Mouse (Mus musculus) common myeloid progenitor, adult 5-6 weeks (primary cell): ENCODE measurements around the gene Polr2i. TPM values are rescaled to one million over a fixed set of nuclear protein-coding genes. Genes with fewer than 3 reads are reported as not detected.
"Not testable (repeated sequence)": the region's sequence is repeated elsewhere in the genome, so short reads cannot be mapped to it uniquely, and the experiment has no call there.

Experiments
- ATAC-seq: replicated peaks from 2 replicates; pipeline ENCODE4 v1.8.0; 2016; ENCODE audit warnings: low read depth, mild to moderate bottlenecking, moderate TSS enrichment, inconsistent platforms; ENCODE audit not compliant: poor library complexity, severe bottlenecking
- total RNA-seq: library from RNA; stranded (forward); fragments of 200-1000, 187-1606 nt; gene quantifications from 2 replicates; pipeline ENCODE4 v1.2.3, GENCODE M21; 2017

Gene Polr2i
- 37.3 and 65.1 TPM in 2 replicates for total RNA-seq

DNA sequence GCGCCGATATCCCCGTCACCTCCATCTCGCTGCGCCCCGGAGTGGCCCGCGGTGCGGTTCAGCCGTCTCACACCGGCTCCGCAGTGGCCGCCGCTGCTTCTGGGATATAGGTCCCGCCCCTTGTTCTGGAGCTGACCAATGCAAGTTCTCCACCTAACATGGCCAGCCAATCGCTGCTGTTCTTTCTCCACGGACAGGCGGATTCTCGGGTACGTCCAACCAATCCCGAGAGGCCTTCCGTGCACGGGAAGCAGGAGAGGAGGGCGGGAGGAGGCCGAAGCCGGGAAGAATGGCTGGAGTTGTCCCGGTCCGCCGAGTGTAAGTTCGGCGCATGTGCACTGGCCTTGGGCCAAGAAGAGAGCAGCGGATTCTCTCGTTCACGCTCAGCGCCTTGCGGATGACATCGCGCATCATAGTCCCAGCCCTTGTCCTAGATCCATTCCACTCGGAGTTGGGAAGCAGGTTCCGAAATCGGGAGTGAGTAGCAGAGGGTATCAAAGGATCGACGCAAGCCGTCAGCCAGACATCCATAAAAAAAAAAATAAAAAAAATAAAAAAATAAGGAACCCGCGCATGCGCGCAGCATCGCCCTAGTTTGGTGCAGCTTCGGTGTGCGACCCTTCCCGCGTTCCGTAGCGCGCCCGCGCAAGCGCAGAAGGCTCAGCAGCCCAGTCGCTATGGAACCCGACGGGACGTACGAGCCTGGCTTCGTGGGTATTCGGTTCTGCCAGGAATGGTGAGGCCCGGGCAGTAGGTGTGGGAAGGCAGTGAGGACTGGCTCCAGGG, at the start of gene Polr2i, which contains the start of gene Tbcb:
Gene Polr2i, plus strand, starts transcription at position 280 of the 786 bp plus-strand sequence.
Gene Tbcb, minus strand, starts transcription at position 604 of the 786 bp plus-strand sequence.
- ATAC-seq: peak; percentile 96

DNA sequence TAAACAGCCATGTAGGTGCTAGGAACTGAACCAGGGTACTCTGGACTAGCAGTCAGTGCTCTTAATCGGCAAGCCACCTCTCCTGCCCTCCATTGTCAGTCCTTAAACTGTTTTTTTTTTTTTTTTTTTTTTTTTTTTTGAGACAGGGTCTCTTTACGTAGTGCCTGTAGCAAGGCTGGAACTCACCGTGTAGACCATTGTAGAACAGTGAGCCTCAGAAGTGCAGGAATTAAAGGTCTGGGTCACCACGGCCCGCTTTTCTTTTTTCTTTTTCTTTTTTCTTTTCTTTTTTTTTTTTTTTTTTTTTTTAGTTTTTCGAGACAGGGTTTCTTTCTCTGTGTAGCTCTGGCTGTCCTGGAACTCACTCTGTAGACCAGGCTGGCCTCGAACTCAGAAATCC, 48.6 kb upstream of the Polr2i start:
- ATAC-seq: not testable (repeated sequence)

DNA sequence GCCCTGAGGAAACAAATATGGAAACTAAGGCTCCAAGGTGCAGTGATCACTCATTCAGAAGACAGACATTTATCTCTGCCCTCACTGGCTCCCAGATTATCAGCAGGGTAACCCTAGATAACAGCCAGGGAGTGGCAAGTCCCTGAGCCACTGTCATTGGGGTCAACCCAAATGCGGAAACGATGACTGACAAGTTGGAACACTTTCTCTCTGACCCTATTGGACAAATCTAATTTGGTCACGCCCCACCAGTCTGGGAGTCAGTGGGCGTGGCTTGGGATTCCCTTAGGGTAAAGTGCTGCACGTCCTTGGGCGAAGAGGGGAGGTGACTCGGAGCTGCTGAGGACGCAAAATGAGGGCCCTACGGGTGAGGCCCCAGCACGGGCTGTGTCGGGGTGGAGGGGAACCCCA, 47.9 kb upstream of the Polr2i start, which contains the start of gene Cox7a1:
Gene Cox7a1, plus strand, starts transcription at position 266 of the 411 bp plus-strand sequence.
- ATAC-seq: peak; percentile 96

DNA sequence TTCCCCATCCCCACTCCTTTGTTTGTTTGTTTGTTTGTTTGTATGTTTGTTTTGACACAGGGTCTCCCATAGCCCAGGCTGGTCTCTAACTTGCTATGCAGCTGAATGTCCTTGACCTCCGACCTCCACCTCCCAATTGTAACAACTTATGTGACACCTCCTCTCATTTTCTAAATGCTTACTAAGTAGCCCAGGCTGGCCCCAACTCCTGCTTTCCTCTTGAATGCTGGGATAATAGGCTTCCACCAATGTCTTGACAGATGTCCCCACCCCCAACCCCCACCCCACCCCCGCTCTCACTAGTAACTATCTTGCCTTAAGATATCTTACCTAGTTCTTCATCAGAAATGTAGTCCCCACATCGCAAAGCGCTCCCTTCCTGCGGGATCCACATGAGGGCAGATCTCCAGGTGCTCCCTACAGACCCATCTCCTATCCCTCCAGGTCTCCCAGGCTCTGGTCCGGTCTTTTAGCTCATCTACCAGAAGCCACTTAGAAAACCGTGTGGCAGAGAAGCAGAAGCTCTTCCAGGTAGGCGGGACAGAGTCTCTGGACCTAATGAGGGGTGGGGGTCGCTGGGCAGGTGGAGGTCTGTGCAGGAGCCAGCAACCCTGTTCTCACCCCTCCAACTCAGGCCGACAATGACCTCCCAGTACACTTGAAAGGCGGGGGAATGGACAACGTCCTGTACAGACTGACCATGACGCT, 47.0 kb upstream of the Polr2i start:
- no peak for ATAC-seq

DNA sequence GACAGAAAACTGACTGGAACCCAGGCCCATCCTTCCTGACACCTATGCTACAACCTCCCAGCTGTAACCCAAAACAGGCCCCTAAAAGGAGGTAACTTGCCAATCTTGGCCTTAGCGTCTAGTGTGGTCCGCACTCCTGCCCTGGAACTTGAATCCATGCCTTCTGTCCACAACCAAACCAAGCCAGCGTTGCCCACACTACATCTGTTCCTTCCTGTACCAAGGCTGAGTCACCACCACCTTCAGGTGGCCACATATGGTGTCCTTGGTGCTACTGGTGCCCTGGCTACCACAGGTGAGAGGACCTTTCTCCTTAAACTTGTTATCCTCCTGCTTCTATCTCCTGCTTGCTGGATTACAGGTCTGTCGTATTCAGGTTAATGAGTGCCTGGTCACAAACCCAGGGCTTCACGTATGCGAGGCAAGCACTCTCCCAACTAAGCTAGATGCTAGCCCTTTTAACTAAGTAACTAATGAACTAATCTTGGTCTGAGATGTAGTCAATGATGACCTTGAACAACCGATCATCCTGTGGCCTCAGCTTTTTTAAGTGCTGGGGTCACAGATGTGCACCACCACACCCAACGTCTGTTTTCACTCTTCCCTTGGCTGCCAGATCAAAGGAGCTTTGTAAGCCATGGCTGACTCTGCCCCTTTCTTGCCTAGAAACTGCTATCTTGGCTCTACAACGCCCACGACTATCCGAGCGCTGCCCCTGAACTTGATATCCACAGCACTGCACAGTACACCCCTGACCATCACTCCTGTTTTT, 43.2 kb upstream of the Polr2i start:
- ATAC-seq: no peak

DNA sequence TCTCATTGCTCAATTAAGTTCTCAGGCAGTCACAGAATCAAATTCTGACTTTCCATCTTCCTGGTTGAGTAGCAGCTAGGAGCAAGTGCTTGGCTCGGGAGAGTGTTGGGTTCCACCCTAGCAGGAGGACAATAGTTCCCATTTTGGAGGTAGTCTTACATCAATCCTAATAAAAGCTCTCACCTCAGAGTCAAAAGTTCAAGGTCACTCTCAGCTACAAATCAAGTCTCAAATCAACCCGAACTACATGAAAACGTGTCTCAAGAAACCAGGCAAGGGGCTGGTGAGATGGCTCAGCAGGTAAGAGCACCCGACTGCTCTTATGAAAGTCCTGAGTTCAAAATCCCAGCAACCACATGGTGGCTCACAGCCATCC, 42.6 kb upstream of the Polr2i start:
- ATAC-seq: no peak

DNA sequence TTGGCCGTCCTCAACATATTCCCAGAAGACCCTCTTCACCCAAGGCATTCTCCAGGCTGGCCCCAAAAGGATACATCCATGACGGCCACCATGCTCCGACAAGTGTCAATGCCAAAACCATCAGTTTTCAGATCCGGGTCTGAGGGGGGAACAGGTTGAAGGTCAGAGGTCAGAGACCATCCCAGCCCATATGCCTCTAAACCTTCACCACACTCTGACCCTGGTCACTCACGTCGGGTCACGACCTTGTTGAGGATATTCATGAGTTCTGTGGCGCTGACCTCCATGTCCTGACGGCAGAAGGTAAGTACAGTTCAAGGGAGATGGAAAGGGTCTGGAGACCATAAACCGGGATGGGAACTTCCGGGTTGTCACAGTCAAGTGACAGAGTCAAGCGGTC, 39.7 kb upstream of the Polr2i start:
- no peak for ATAC-seq

DNA sequence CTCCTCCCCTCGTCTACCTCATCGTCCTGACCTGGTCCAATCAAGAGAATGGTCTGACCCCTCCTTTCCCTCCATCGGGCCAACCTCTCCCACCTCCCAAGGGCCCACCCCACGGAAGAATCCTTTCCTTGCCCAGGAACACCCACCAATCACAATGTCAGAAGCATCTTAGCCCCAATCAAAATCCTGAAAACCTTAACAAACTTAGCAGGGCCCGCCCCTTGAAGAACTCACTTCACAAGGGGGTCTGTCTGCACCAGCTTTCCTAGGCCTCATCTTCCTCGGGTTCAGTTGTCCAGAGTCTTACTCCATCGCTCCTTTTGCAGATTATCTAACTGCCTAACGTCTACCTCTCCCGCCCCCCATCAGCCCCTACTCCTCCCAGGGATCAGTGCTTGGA, 38.7 kb upstream of the Polr2i start:
- ATAC-seq: no peak

DNA sequence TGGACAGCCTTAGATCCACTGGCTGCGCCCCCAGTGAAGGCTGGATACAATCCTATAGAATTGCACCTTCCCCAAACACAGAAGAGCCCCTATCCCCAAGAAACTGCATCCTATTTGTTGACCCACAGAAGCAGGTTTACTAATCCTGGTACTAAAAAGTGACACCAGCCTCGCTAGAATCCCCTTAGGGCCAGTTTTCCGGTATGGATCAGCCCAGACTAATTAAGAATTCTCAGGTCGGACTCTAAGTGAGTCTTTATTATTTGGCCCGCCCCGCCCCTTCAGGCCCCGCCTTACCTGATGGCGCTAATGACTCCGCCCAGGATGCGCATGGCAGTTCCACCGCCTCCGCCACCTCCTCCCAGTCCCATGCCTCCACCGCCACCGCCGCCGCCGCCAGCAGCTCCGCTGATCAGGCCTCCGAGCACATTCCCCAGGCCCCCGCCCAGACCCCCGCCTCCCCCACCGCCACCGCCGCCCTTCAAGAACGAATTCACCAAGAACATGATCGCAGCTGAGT, 38.1 kb upstream of the Polr2i start:
- ATAC-seq: peak; percentile 71

DNA sequence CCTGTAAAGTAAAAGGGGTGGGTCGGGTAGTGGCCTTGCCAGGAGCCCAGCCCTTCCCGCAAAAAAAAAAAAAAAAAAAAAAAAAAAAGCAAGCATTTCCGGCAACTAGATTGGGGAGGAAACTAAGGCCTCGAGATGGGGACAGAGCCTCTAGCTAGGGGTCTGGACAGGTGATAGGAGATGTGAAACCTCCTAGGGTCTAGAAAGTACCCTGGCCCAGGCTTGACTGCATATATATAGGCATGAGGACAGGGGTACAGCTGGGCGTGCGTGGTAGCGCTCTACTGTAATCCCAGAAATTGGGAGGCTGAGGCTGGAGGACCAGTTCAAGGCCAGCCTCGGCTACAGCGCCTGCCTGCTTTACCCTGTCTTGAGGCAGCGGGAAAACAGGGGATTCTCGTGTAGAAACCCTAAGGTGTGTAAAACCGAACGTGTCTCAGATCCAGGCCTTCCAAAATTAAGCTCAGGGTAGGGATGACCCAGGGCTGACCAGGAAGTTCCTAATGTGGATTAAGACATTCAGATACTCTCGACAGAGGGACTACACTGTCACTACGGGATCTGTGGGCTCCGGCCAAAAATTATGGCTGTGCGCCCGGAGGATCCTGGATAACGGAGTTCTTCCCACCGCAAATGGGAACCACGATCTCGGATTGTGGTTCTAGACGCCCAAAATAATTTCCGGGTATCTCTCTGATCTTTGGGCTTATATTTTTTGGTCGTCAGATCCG, 37.5 kb upstream of the Polr2i start:
- peak; percentile 23 for ATAC-seq

DNA sequence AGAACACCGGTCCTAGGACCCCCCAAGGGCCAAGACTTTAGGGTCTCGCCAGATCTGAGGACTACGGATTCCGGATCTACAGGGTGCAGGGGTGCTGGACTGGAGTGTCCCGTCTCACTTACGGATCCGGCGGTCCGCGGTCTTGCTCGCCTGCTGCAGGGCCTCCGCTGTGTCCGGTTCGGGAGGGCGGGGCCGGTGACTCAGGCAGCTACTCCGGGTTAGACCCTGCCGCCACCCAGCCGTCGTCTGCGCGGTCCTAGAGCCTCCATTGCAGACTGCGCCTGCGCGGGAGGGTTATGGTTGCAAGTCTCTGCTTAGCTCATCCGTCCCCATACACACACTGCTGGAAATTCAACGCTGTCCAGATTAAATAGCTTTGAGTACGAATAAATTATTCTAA, 36.9 kb upstream of the Polr2i start:
- peak; percentile 86 for ATAC-seq

DNA sequence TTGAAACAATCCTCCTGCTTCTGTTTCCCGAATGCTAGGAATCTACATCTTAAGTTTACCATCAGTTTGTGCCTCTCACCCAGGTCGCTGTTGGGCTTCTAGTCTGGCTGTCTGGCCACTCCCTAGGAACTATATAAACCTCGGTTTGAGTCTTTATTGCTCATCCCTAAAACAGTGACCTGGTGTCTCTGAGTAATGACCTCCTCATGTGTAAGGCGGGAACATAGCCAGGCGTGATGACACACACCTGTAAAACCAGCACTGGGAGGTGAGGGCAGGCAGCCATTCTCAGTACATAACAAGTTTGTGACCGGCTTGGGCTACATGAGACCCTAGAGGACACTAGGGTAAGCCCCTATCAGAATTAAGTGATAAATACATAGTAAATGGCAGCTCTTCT, 36.3 kb upstream of the Polr2i start:
- ATAC-seq: no peak

DNA sequence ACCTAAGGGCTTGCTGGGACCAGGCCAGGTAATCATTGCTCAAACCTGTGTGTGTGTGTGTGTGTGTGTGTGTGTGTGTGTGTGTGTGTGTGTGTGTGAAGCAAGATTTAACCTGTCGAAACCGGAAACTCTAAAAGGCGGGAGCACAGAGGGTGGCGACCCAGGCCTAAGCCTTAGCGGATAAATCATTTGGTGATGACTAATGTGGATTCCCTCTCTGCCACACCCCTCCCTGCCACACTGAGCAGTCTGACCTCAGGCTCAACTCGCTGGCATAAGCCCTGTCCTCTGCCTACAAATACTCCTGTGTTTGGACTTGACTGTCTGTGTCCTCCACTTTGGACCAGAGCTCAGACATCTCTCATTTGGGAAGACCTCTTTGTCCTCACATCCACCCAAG, 35.6 kb upstream of the Polr2i start:
- no peak for ATAC-seq

DNA sequence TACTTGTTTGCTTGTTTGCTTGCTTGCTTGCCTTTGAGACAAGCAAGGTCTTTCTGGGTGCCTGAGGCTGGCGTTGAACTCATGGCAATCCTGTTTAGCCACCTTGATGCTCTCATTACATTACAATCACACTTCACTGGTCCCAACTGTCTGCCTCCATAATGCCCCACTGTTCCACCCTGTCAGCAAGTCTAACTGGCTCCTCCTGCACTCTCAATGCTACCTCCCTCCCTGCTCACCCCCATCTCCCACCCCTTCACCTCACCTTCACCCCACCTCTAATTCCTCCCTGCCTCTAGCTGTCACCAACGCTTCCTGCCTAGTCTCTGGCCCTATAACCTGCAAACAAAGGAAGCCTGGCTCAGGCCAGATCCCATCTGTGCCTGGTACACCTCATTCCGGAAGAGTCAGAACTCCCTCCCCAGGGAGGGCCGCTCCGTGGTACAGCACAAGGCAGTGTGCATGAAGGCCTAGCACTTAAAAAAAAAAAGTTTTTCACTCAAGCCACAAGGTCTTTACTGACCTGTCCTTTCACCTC, 34.1 kb upstream of the Polr2i start:
- ATAC-seq: no peak

DNA sequence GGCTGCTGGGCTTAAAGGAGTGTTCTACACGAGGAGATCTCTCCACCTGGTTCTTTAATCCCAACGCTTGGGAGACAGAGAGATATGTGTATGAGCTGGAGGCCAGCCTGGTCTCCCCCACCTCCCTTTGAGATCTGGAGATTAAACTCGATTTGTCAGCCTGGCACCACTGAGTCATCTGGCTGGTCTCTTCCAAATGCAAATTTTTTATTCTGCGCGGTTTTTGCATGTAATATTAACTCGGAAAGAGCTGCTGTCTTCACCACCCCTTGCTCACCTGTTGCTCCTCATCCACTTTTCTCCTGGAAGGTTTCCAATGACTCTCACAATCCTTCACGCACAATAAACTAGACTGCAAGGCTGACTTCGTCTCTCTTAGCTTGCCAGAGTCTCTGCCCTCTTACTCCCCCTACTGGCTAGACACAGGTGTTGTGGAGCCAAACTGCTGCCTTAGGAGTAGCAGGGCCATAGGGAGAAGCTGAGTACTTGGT, 33.2 kb upstream of the Polr2i start, which contains the start of gene Capns1:
Gene Capns1, minus strand, starts transcription at position 331 of the 491 bp plus-strand sequence.
- peak; percentile 62 for ATAC-seq

DNA sequence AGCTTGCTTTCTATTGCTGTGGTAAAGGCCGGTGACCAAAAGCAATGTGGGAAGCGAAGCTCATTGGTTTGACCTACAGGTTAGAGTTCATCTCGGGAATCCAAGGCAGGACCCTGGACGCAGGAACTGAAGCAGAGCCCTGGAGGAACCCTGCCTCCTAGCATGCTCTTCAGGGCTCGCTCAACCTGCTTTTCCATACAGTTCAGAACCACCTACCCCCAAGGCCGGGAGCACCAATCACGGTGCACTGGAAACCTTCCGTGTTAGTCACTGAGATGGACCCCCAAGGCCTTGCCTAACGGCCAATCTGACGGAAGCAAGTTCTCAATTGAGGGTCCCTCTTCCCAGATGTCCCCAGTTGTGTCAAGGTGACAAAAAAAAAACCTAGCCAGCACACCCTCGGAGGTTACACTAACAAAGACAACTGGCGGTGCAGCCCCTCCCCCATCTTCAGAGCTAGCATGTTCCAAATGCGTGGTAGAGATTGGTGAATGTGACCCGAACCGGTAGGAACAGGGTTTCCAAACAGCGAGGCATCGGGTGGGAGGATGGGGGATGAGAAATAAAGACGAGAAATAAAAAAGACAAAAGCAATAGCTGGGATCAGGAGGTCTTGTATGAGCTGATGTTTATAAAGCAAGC, 32.1 kb upstream of the Polr2i start:
- no peak for ATAC-seq

DNA sequence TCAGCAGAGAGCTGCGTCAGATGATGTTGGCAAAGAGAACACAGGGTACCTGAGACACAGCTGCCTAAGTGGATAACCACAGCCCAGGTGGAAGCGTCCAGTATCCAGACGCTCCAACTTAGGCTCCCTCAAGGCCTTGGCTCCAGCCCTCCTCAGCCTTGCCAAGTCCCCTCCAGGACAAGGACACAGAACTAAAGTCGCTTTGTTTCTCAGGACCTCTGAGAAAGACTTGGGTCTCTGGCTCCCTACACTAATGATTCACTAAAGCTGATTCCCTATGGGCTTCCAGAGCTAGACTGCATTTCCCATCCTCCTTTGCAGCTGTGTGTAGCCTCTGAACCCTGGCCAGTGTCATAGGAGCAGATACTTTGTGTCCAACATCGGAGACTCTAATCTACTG, 31.5 kb upstream of the Polr2i start:
- ATAC-seq: no peak

DNA sequence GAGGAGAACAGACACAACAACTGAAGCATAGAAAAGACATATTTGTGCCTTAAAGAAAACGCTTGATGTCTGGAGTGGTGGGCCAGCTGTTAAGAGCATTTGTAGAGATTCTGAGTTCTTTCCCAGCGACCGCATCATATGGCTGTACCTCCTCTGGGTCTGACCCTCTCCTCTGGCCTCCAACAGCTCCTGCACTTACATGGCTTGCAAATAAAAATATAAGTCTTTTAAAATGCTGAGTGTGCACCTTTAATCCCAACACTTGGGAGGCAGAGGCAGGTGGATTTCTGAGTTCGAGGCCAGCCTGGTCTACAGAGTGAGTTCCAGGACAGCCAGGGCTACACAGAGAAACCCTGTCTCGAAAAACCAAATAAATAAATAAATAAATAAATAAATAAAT, 31.1 kb upstream of the Polr2i start:
- ATAC-seq: not testable (repeated sequence)
